Mouse (Mus musculus): ENCODE data around the gene Hint1. TPM values are rescaled to one million over a fixed set of nuclear protein-coding genes. Genes with fewer than 3 reads are reported as not detected.
A peak's percentile ranks its signal among the peaks of the same experiment; 100 is the strongest.

The Hint1 gene
- total RNA-seq, 2 experiments from 2014 or later: 161 to 192 TPM

GRCm38 (mm10) chr11:54860256-54861038 lies 5.7 kb upstream of the Hint1 start, which contains the start of gene Lyrm7:
TSS of gene Lyrm7 (minus strand) at chr11:54860916.
- peak; percentile 95 for DNase-seq
- intact Hi-C loops (cut with DNase I): loop anchor here (5.0 kb wide), 1 partner anchor 73 kb away; the partner anchor contains the start of gene Cdc42se2

GRCm38 (mm10) chr11:54861471-54862420 lies 4.4 kb upstream of the Hint1 start:
- intact Hi-C loops (cut with DNase I): loop anchor here (5.0 kb wide), 1 partner anchor 74 kb away; the partner anchor contains the start of gene Cdc42se2

GRCm38 (mm10) chr11:54862621-54863520 lies 3.3 kb upstream of the Hint1 start:
- DNase-seq: peak in 1 of 2 experiments; percentile 17
- intact Hi-C loops (cut with DNase I): loop anchor here (1.0 to 5.0 kb wide), 2 partner anchors 76 to 160 kb away; partner anchors contain the start of gene Cdc42se2

More at GRCm38 (mm10) chr11:54861471-54862420, 4.4 kb upstream of the Hint1 start:
- DNase-seq: no peak

- intact Hi-C loops (cut with DNase I): no loop called here
- no peak for DNase-seq
Observed at GRCm38 (mm10) chr11:54865330-54866085, 675 bp upstream of the Hint1 start.

GRCm38 (mm10) chr11:54867049-54867385 lies 834 bp downstream of the Hint1 start:
- no peak for DNase-seq
- intact Hi-C loops (cut with DNase I): no loop called here

GRCm38 (mm10) chr11:54867903-54868434 lies 1.8 kb downstream of the Hint1 start:
- DNase-seq: no peak
- intact Hi-C loops (cut with DNase I): no loop called here

- intact Hi-C loops (cut with DNase I): no loop called here
- no peak for DNase-seq
Observed at GRCm38 (mm10) chr11:54868445-54868844, 2.3 kb downstream of the Hint1 start.

GRCm38 (mm10) chr11:54869318-54869717 lies 3.1 kb downstream of the Hint1 start:
- intact Hi-C loops (cut with DNase I): no loop called here

GRCm38 (mm10) chr11:54871831-54872537 lies 5.8 kb downstream of the Hint1 start:
- intact Hi-C loops (cut with DNase I): no loop called here
- peak in 1 of 2 experiments; percentile 24 for DNase-seq

More at GRCm38 (mm10) chr11:54869318-54869717, 3.1 kb downstream of the Hint1 start:
- no peak for DNase-seq

GRCm38 (mm10) chr11:54876031-54876430 lies 9.8 kb downstream of the Hint1 start:
- intact Hi-C loops (cut with DNase I): no loop called here
- no peak for DNase-seq

- no peak for DNase-seq
- intact Hi-C loops (cut with DNase I): loop anchor here (2.0 kb wide), 1 partner anchor 106 kb away; no protein-coding TSS in a partner anchor
Observed at GRCm38 (mm10) chr11:54878893-54879292, 12.7 kb downstream of the Hint1 start.

- intact Hi-C loops (cut with DNase I): loop anchor here (2.0 kb wide), 1 partner anchor 105 kb away; no protein-coding TSS in a partner anchor
- DNase-seq: peak in 1 of 2 experiments; percentile 33
Observed at GRCm38 (mm10) chr11:54879434-54879833, 13.3 kb downstream of the Hint1 start.

GRCm38 (mm10) chr11:54879922-54880321 lies 13.7 kb downstream of the Hint1 start:
- DNase-seq: no peak
- intact Hi-C loops (cut with DNase I): loop anchor here (1.0 to 2.0 kb wide), 2 partner anchors 47 to 105 kb away; no protein-coding TSS in a partner anchor

GRCm38 (mm10) chr11:54881051-54881474 lies 14.9 kb downstream of the Hint1 start:
- no peak for DNase-seq
- intact Hi-C loops (cut with DNase I): no loop called here

- peak in 1 of 2 experiments; percentile 48 for DNase-seq
- intact Hi-C loops (cut with DNase I): no loop called here
Observed at GRCm38 (mm10) chr11:54882671-54883070, 16.5 kb downstream of the Hint1 start.

- intact Hi-C loops (cut with DNase I): no loop called here
- DNase-seq: no peak
Observed at GRCm38 (mm10) chr11:54884197-54884828, 18.1 kb downstream of the Hint1 start.

- intact Hi-C loops (cut with DNase I): no loop called here
- peak; percentile 47 to 76 for DNase-seq
Observed at GRCm38 (mm10) chr11:54884937-54885336, 18.8 kb downstream of the Hint1 start.
